Mouse (Mus musculus): ENCODE measurements around the gene Gap43. TPM values are rescaled to one million over a fixed set of nuclear protein-coding genes. Genes with fewer than 3 reads are reported as not detected.

The Gap43 gene
- polyA plus RNA-seq, 1 experiment from 2014 or later, result 375 TPM

DNA sequence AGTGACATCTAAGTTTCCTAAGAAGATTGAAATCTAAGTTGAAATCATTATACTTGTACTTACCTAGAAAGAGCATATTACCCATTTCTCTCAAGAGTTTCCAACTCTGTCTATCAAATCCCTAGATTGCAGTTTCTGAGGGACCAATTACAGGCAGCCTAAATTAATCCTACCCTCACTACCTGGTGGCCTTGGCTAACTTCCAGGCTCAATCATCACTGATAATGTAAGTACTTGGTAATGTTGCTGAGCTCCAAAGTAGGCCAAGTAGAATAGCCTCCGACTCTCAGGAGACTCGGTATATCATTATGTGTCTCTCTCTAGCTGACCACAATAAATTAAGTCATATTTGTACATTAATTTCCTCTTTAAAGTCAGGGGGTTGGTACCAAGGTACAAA lies 62.7 kb downstream of the Gap43 start:
- WGBS, result 98% methylated on average over 2 of the region's 2 CpGs
- DNase-seq (ENCODE audit: low spot score) (no peak), ATAC-seq (ENCODE audit: low FRiP score) (no peak)
- H3K4me3 ChIP-seq (ENCODE audit: low read depth, low read length), result no peak overlapping the region
- H3K9ac ChIP-seq (ENCODE audit: low read depth, low read length), result no peak overlapping the region
- no peaks in the 10 kb centered on the region for H3K4me1 ChIP-seq (replicated peaks; ENCODE audit: control insufficient read depth, insufficient read depth, low read length)
- no peaks in the 10 kb centered on the region; the same call in 1 of the 2 replicates for H3K36me3 ChIP-seq (ENCODE audit: control insufficient read depth, insufficient read depth, low read length)
- H3K4me2 ChIP-seq (replicated peaks; ENCODE audit: low read depth, low read length), result no peak overlapping the region
- no peak overlapping the region for H3K27ac ChIP-seq (ENCODE audit: low read depth, low read length)
- H3K9me3 ChIP-seq (ENCODE audit: control insufficient read depth, low read length), result no peaks in the 10 kb centered on the region
- no peaks in the 10 kb centered on the region for H3K27me3 ChIP-seq (ENCODE audit: control insufficient read depth, insufficient read depth, low read length)

DNA sequence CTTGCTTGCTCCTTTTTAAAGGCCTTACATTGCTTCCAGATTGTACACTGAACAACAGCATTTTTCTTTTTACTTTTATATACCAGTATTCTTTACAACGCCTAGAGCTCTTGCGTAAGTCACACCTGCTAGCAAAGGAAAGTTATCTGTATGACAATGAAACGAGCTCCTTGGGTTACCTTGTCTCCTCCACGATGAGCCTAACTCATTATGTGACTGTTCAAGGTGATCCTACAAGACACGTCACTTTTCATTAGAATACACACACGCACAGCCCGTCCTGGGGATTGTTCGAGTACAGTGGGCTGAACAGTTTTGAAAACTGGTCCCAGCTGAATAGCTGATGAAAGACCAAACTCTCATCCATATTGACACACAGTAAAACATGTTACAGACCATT lies 63.2 kb downstream of the Gap43 start:
- no peaks in the 10 kb centered on the region for H3K27me3 ChIP-seq (ENCODE audit: control insufficient read depth, insufficient read depth, low read length)
- no peaks in the 10 kb centered on the region; the same call in 1 of the 2 replicates for H3K36me3 ChIP-seq (ENCODE audit: control insufficient read depth, insufficient read depth, low read length)
- no peak overlapping the region for H3K4me3 ChIP-seq (ENCODE audit: low read depth, low read length)
- H3K9ac ChIP-seq (ENCODE audit: low read depth, low read length), result no peak overlapping the region
- H3K4me1 ChIP-seq (replicated peaks; ENCODE audit: control insufficient read depth, insufficient read depth, low read length), result no peaks in the 10 kb centered on the region
- DNase-seq (ENCODE audit: low spot score), result no peak
- no peak for ATAC-seq (ENCODE audit: low FRiP score)
- 77% methylated on average over 8 of the region's 8 CpGs for WGBS
- H3K4me2 ChIP-seq (replicated peaks; ENCODE audit: low read depth, low read length), result no peak overlapping the region
- no peak overlapping the region for H3K27ac ChIP-seq (ENCODE audit: low read depth, low read length)
- H3K9me3 ChIP-seq (ENCODE audit: control insufficient read depth, low read length), result no peaks in the 10 kb centered on the region

DNA sequence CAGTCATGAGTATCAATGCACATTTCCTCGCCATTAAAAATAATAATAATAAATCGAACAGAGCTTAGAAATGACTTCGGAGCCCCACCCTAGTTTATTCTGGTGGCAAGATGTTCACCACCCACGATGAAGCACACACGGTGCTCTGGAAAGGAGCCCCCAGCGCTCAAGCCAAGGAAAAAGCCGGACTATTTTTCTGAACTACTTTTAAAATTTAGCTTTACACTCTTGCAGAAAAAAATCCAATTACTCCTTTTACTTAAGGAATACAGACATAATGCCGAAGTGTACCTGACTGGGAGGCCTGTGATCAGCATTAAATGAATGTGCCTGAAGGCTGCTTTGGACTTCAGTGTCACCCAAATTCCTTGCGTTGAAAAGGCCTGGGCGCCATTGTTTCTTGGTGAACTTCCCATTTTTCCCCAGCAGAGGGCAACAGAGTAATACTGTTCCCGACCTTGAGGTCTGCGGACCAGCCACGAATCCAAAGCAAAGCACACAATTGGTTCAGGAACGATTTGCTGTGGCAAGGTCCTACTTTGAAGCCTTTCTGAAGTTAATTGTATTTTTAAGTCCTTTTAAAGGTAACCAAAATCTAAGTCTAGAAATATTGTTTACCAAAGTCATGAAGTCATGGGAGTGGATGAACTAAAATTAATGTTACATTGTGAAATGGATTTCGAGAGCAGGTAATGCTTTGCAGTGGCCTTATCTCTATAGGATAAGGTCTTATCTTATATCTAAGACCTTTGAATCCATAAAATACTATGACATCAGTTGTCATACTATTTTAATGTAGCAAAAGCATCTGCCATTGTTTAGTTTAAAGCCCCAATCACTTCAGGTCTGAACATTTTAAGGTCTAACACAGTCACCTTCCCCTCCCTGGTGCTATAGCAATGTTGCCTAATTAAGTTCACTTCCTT lies 64.0 kb downstream of the Gap43 start:
- no peak overlapping the region for H3K4me3 ChIP-seq (ENCODE audit: low read depth, low read length)
- H3K9ac ChIP-seq (ENCODE audit: low read depth, low read length), result no peak overlapping the region
- no peak overlapping the region for H3K4me2 ChIP-seq (replicated peaks; ENCODE audit: low read depth, low read length)
- H3K4me1 ChIP-seq (replicated peaks; ENCODE audit: control insufficient read depth, insufficient read depth, low read length), result no peaks in the 10 kb centered on the region
- H3K27me3 ChIP-seq (ENCODE audit: control insufficient read depth, insufficient read depth, low read length), result no peaks in the 10 kb centered on the region
- DNase-seq (ENCODE audit: low spot score) (peak; percentile 91), ATAC-seq (ENCODE audit: low FRiP score) (peak; percentile 70; the same call in 1 of the 2 replicates)
- WGBS, result 42% methylated on average over 15 of the region's 15 CpGs
- H3K36me3 ChIP-seq (ENCODE audit: control insufficient read depth, insufficient read depth, low read length), result no peaks in the 10 kb centered on the region
- H3K9me3 ChIP-seq (ENCODE audit: control insufficient read depth, low read length), result no peaks in the 10 kb centered on the region
- no peak overlapping the region; the same call in 1 of the 2 replicates for H3K27ac ChIP-seq (ENCODE audit: low read depth, low read length)

DNA sequence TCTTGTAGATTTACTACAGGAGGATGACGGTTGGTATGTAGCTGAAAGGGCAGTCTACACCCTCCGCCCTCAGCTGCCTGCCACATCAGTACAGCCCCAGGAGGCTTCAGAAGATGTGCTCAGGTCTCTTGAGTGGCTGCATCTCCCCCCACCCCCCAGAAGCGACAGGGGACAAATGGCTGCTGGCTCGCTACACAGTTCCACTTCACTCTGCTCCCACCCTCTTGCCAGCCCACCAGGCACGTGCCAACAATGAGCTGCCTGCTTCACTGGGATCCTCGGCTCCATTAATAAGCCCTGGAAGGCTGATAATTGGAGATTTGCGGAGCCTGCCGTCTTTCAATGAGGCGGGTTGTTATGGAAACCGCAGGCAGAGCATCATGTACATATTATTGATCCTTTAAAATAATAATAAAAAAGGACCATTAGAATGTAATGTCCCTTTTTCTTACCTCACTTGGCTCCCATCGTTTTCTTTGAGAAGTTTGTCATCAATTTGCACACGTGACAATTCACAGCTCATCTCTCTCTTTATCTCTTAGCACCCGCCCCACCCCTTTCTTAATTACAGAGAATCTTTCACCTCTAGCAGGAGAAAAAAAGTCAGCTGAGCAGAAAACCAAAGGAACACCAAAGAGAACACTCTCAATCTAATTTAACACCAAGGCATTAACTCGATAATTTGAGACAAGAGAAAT lies 64.8 kb downstream of the Gap43 start:
- H3K9ac ChIP-seq (ENCODE audit: low read depth, low read length), result no peak overlapping the region
- peak; percentile 46 for DNase-seq (ENCODE audit: low spot score)
- ATAC-seq (ENCODE audit: low FRiP score), result peak; percentile 79
- no peaks in the 10 kb centered on the region for H3K4me1 ChIP-seq (replicated peaks; ENCODE audit: control insufficient read depth, insufficient read depth, low read length)
- no peaks in the 10 kb centered on the region for H3K9me3 ChIP-seq (ENCODE audit: control insufficient read depth, low read length)
- H3K4me2 ChIP-seq (replicated peaks; ENCODE audit: low read depth, low read length), result no peak overlapping the region
- no peak overlapping the region for H3K4me3 ChIP-seq (ENCODE audit: low read depth, low read length)
- peak overlapping the region; percentile 51 for H3K27ac ChIP-seq (ENCODE audit: low read depth, low read length)
- WGBS, result 37% methylated on average over 14 of the region's 14 CpGs
- no peaks in the 10 kb centered on the region for H3K27me3 ChIP-seq (ENCODE audit: control insufficient read depth, insufficient read depth, low read length)
- no peaks in the 10 kb centered on the region for H3K36me3 ChIP-seq (ENCODE audit: control insufficient read depth, insufficient read depth, low read length)

DNA sequence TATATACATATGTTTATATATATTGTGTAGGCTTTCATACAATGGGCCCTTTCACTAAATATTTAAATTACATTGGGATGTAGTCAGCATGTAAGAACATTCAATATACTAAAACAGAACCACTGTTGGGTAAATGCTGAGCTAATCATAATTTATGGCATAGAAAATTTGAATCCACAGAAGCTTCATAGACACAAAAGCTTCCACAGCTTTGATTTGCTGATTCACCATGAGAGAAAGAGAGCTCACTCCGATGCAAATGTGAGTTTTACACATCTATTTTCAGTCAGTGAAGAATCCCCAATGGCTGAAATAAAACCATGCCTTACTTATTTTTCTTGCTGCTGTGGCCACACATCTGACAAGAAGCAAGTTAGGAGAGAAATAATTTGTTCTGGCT lies 69.2 kb downstream of the Gap43 start:
- ATAC-seq (ENCODE audit: low FRiP score), result no peak
- Histone ChIP-seq H3K4me2 (replicated peaks; ENCODE audit: low read depth, low read length) (no peak overlapping the region), H3K4me3 (ENCODE audit: low read depth, low read length) (no peak overlapping the region), H3K36me3 (ENCODE audit: control insufficient read depth, insufficient read depth, low read length) (no peaks in the 10 kb centered on the region), H3K9ac (ENCODE audit: low read depth, low read length) (no peak overlapping the region), H3K9me3 (ENCODE audit: control insufficient read depth, low read length) (no peaks in the 10 kb centered on the region), H3K4me1 (replicated peaks; ENCODE audit: control insufficient read depth, insufficient read depth, low read length) (no peaks in the 10 kb centered on the region; the same call in 1 of the 2 replicates), H3K27ac (ENCODE audit: low read depth, low read length) (no peak overlapping the region), H3K27me3 (ENCODE audit: control insufficient read depth, insufficient read depth, low read length) (no peaks in the 10 kb centered on the region)
- 87% methylated on average over 1 of the region's 1 CpGs for WGBS
- DNase-seq (ENCODE audit: low spot score), result no peak

DNA sequence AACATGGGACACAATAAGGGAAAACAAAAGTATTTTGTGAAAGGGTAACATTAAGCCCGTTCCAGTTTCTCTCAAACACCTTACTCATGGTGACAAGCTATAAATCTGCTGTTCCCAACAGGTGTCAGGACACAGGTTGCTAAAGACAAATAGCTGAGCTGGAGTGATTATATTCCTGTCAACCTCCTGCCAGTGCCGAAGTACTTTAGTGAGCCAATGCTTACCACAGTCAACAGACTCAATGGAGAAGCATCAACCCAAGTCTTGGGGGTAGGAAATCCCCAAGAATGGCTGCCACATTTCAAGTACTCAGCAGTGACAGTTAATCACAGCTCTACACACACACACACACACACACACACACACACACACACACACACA lies 70.9 kb downstream of the Gap43 start:
- H3K9me3 ChIP-seq (ENCODE audit: control insufficient read depth, low read length), result no peaks in the 10 kb centered on the region
- H3K4me2 ChIP-seq (replicated peaks; ENCODE audit: low read depth, low read length), result no peak overlapping the region

DNA sequence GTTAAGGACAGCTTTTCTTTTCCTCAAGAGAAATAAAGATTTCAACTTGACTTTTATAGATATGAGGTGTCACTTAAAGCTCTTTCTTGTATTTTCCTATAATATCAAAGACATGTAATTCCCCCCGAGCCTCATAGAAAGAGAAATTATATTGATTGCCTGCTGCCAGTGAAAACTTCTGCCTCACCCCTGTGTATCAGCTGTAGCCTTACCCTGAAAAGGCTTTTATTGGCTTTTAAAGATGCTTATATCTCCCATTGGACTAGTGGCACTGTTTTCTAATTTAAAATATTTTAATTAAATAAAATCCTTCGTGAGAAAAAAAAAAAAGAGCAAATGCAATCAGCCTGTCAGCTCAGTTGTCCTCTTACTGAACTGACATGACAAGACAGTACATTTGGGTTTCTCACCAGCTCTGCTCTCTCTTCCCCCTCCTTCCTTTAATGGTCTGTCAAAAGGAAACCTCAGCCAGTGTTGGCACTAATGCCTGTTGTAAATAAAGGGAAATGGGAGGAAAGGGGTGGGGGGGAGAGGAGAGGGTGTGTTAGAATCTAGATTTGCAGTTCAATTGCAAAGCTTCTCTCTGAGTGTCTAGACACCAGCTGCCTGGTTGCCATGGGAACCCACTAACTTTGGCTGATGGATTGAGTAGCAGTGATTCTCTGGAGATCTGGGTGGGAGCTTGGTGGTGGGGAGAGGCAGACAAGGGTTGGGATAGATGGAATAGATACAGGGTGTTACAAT lies 71.4 kb downstream of the Gap43 start:
- Histone ChIP-seq H3K4me3 (ENCODE audit: low read depth, low read length) (no peak overlapping the region), H3K4me2 (replicated peaks; ENCODE audit: low read depth, low read length) (no peak overlapping the region), H3K9ac (ENCODE audit: low read depth, low read length) (no peak overlapping the region), H3K4me1 (replicated peaks; ENCODE audit: control insufficient read depth, insufficient read depth, low read length) (no peaks in the 10 kb centered on the region; the same call in 1 of the 2 replicates), H3K36me3 (ENCODE audit: control insufficient read depth, insufficient read depth, low read length) (no peaks in the 10 kb centered on the region), H3K27ac (ENCODE audit: low read depth, low read length) (peak overlapping the region; percentile 43; the same call in 1 of the 2 replicates), H3K27me3 (ENCODE audit: control insufficient read depth, insufficient read depth, low read length) (no peaks in the 10 kb centered on the region), H3K9me3 (ENCODE audit: control insufficient read depth, low read length) (no peaks in the 10 kb centered on the region)
- ATAC-seq (ENCODE audit: low FRiP score) (peak; percentile 92), DNase-seq (ENCODE audit: low spot score) (peak; percentile 87)
- WGBS, result 45% methylated on average over 2 of the region's 2 CpGs

More for the DNA sequence above, 70.9 kb downstream of the Gap43 start:
- no peaks in the 10 kb centered on the region for H3K27me3 ChIP-seq (ENCODE audit: control insufficient read depth, insufficient read depth, low read length)
- DNase-seq (ENCODE audit: low spot score) (no peak), ATAC-seq (ENCODE audit: low FRiP score) (peak; percentile 55)
- peak overlapping the region; percentile 43; the same call in 1 of the 2 replicates for H3K27ac ChIP-seq (ENCODE audit: low read depth, low read length)
- H3K4me3 ChIP-seq (ENCODE audit: low read depth, low read length), result no peak overlapping the region
- no peak overlapping the region for H3K9ac ChIP-seq (ENCODE audit: low read depth, low read length)
- H3K4me1 ChIP-seq (replicated peaks; ENCODE audit: control insufficient read depth, insufficient read depth, low read length), result no peaks in the 10 kb centered on the region; the same call in 1 of the 2 replicates
- H3K36me3 ChIP-seq (ENCODE audit: control insufficient read depth, insufficient read depth, low read length), result no peaks in the 10 kb centered on the region
- 50% methylated on average over 2 of the region's 2 CpGs for WGBS

DNA sequence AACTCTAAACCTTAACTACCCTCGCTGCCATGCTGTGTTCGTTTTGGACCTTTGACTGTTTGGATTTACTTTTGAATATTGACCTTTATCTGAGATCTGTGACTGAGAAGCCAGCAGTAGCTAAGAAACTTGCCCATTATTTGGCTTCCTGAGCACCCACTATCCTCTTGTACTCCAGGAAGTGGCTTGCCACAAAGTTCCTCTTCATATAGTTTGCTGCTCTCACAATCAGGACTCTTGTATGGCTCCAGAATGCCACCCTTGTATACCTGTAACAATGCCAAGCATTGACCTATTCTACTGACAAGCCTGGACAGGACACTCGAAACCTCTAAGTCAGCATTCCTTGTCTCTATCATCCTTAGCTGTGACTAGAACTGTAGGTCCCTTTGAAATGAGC lies 75.3 kb downstream of the Gap43 start:
- no peaks in the 10 kb centered on the region for H3K36me3 ChIP-seq (ENCODE audit: control insufficient read depth, insufficient read depth, low read length)
- WGBS, result 82% methylated on average over 3 of the region's 3 CpGs
- H3K4me1 ChIP-seq (replicated peaks; ENCODE audit: control insufficient read depth, insufficient read depth, low read length), result no peaks in the 10 kb centered on the region; the same call in 1 of the 2 replicates
- no peak overlapping the region for H3K4me3 ChIP-seq (ENCODE audit: low read depth, low read length)
- no peak overlapping the region for H3K4me2 ChIP-seq (replicated peaks; ENCODE audit: low read depth, low read length)
- no peaks in the 10 kb centered on the region for H3K27me3 ChIP-seq (ENCODE audit: control insufficient read depth, insufficient read depth, low read length)
- no peak for DNase-seq (ENCODE audit: low spot score)
- H3K9ac ChIP-seq (ENCODE audit: low read depth, low read length), result no peak overlapping the region
- ATAC-seq (ENCODE audit: low FRiP score), result no peak
- no peaks in the 10 kb centered on the region for H3K9me3 ChIP-seq (ENCODE audit: control insufficient read depth, low read length)
- H3K27ac ChIP-seq (ENCODE audit: low read depth, low read length), result no peak overlapping the region
